Mouse (Mus musculus) macrophage (primary cell): ENCODE measurements around the gene Ybx1. TPM values are rescaled to one million over a fixed set of nuclear protein-coding genes. Genes with fewer than 3 reads are reported as not detected.
A peak's percentile ranks its signal among the peaks of the same experiment; 100 is the strongest.
"Not testable (repeated sequence)": the region's sequence is repeated elsewhere in the genome, so short reads cannot be mapped to it uniquely, and the experiment has no call there.

Source experiments
- H3K27ac ChIP-seq: fragments of 350-480 bp; formaldehyde crosslinking; 2 replicates; pipeline ENCODE4 v1.9.0; 2021
- H3K36me3 ChIP-seq: fragments of 350-480 bp; formaldehyde crosslinking; 2 replicates; pipeline ENCODE4 v1.9.0; 2021; ENCODE audit errors: inconsistent target
- H3K4me3 ChIP-seq: fragments of 350-480 bp; formaldehyde crosslinking; 2 replicates; pipeline ENCODE4 v1.9.0; 2021; ENCODE audit errors: inconsistent target
- H3K79me2 ChIP-seq: fragments of 350-480 bp; formaldehyde crosslinking; 2 replicates; pipeline ENCODE4 v1.9.0; 2021; ENCODE audit errors: inconsistent target
- WGBS: methylation state at CpG from one replicate; pipeline ENCODE4 v1.1.7; 2026; ENCODE audit warnings: inconsistent platforms; ENCODE audit not compliant: missing documents; 5-methylcytosine and 5-hydroxymethylcytosine counted together
- polyA plus RNA-seq: library from polyadenylated mRNA; stranded (reverse); fragments of 250-400 nt; gene quantifications from 3 replicates; pipeline ENCODE4 v1.2.4, GENCODE M21; 2018; ENCODE audit warnings: inconsistent platforms

The Ybx1 gene
- polyA plus RNA-seq, 1 experiment from 2014 or later = 1,591 TPM

GRCm38 (mm10) chr4:119292771-119293573 is 1.4 kb downstream of the Ybx1 start:
- H3K4me3 ChIP-seq = peak overlapping the region; percentile 76
- H3K27ac ChIP-seq = peak overlapping the region; percentile 76
- WGBS = 1% methylated on average over 24 of the region's 24 CpGs
- H3K79me2 ChIP-seq = peaks cover 57% of the 10 kb centered on the region
- H3K36me3 ChIP-seq = no peaks in the 10 kb centered on the region

- H3K27ac ChIP-seq = 0 out of 2 replicates have a peak overlapping the region, but pooled peaks have one; percentile 76
- 100% methylated on average over 1 of the region's 1 CpGs for WGBS
- peak overlapping the region; percentile 76 for H3K4me3 ChIP-seq
- H3K36me3 ChIP-seq = no peaks in the 10 kb centered on the region
- peaks cover 67% of the 10 kb centered on the region for H3K79me2 ChIP-seq
Observed at GRCm38 (mm10) chr4:119291921-119292320, 2.5 kb downstream of the Ybx1 start.

- Histone ChIP-seq H3K27ac (no peak overlapping the region), H3K36me3 (peaks cover 48% of the 10 kb centered on the region), H3K79me2 (peaks cover 98% of the 10 kb centered on the region), H3K4me3 (no peak overlapping the region)
- 25% methylated on average over 2 of the region's 2 CpGs for WGBS
Observed at GRCm38 (mm10) chr4:119285336-119285735, 9.1 kb downstream of the Ybx1 start.

GRCm38 (mm10) chr4:119284861-119285260 is 9.5 kb downstream of the Ybx1 start:
- H3K79me2 ChIP-seq = peaks cover 98% of the 10 kb centered on the region
- WGBS = 100% methylated on average over 1 of the region's 1 CpGs
- no peak overlapping the region for H3K27ac ChIP-seq
- peaks cover 52% of the 10 kb centered on the region for H3K36me3 ChIP-seq
- H3K4me3 ChIP-seq = no peak overlapping the region

GRCm38 (mm10) chr4:119278784-119279183 is 15.6 kb downstream of the Ybx1 start:
- not testable (repeated sequence) for H3K27ac ChIP-seq, H3K4me3 ChIP-seq
- peaks cover 37% of the 10 kb centered on the region for H3K79me2 ChIP-seq
- peaks cover 59% of the 10 kb centered on the region for H3K36me3 ChIP-seq
- WGBS = 92% methylated on average over 15 of the region's 15 CpGs

- Histone ChIP-seq H3K4me3 (no peak overlapping the region), H3K27ac (no peak overlapping the region), H3K79me2 (peaks cover 7% of the 10 kb centered on the region; the same call in 1 of the 2 replicates), H3K36me3 (peaks cover 39% of the 10 kb centered on the region)
- 71% methylated on average over 1 of the region's 2 CpGs for WGBS
Observed at GRCm38 (mm10) chr4:119275726-119276125, 18.7 kb downstream of the Ybx1 start.

- peaks cover 37% of the 10 kb centered on the region for H3K36me3 ChIP-seq
- H3K27ac ChIP-seq = no peak overlapping the region
- 51% methylated on average over 2 of the region's 2 CpGs for WGBS
- no peak overlapping the region for H3K4me3 ChIP-seq
- H3K79me2 ChIP-seq = peaks cover 4% of the 10 kb centered on the region; the same call in 1 of the 2 replicates
Observed at GRCm38 (mm10) chr4:119275226-119275625, 19.2 kb downstream of the Ybx1 start.

GRCm38 (mm10) chr4:119274627-119275026 is 19.8 kb downstream of the Ybx1 start:
- Histone ChIP-seq H3K27ac (no peak overlapping the region), H3K36me3 (peaks cover 31% of the 10 kb centered on the region), H3K4me3 (no peak overlapping the region), H3K79me2 (no peaks in the 10 kb centered on the region; the same call in 1 of the 2 replicates)
- 86% methylated on average over 1 of the region's 1 CpGs for WGBS

GRCm38 (mm10) chr4:119266606-119267005 is 27.8 kb downstream of the Ybx1 start:
- Histone ChIP-seq H3K79me2 (no peaks in the 10 kb centered on the region), H3K27ac (no peak overlapping the region), H3K4me3 (no peak overlapping the region), H3K36me3 (no peaks in the 10 kb centered on the region)
- WGBS = 69% methylated on average over 9 of the region's 13 CpGs

GRCm38 (mm10) chr4:119263459-119263858 is 30.9 kb downstream of the Ybx1 start:
- H3K79me2 ChIP-seq = no peaks in the 10 kb centered on the region
- WGBS = 83% methylated on average over 3 of the region's 3 CpGs
- no peak overlapping the region for H3K4me3 ChIP-seq
- no peaks in the 10 kb centered on the region for H3K36me3 ChIP-seq
- H3K27ac ChIP-seq = no peak overlapping the region

- no peak overlapping the region for H3K4me3 ChIP-seq
- WGBS = 96% methylated on average over 5 of the region's 5 CpGs
Observed at GRCm38 (mm10) chr4:119262483-119262882, 31.9 kb downstream of the Ybx1 start.

GRCm38 (mm10) chr4:119261087-119261713 is 33.2 kb downstream of the Ybx1 start:
- no peak overlapping the region for H3K27ac ChIP-seq
- H3K36me3 ChIP-seq = no peaks in the 10 kb centered on the region
- no peak overlapping the region for H3K4me3 ChIP-seq
- no peaks in the 10 kb centered on the region for H3K79me2 ChIP-seq
- 51% methylated on average over 7 of the region's 7 CpGs for WGBS

More at GRCm38 (mm10) chr4:119262483-119262882, 31.9 kb downstream of the Ybx1 start:
- Histone ChIP-seq H3K27ac (no peak overlapping the region), H3K36me3 (no peaks in the 10 kb centered on the region), H3K79me2 (no peaks in the 10 kb centered on the region)

- no peak overlapping the region for H3K4me3 ChIP-seq
- no peaks in the 10 kb centered on the region for H3K36me3 ChIP-seq
- WGBS = 90% methylated on average over 15 of the region's 15 CpGs
- no peak overlapping the region for H3K27ac ChIP-seq
- no peaks in the 10 kb centered on the region for H3K79me2 ChIP-seq
Observed at GRCm38 (mm10) chr4:119259344-119260254, 34.8 kb downstream of the Ybx1 start.

- WGBS = 54% methylated on average over 6 of the region's 6 CpGs
- Histone ChIP-seq H3K36me3 (no peaks in the 10 kb centered on the region), H3K4me3 (no peak overlapping the region), H3K27ac (no peak overlapping the region), H3K79me2 (no peaks in the 10 kb centered on the region)
Observed at GRCm38 (mm10) chr4:119257083-119257482, 37.3 kb downstream of the Ybx1 start.
